Mouse (Mus musculus) liver, embryonic 11.5 days (tissue): ENCODE results near the gene Tmem119. TPM values are rescaled to one million over a fixed set of nuclear protein-coding genes. Genes with fewer than 3 reads are reported as not detected.
"Not testable (repeated sequence)": the region's sequence is repeated elsewhere in the genome, so short reads cannot be mapped to it uniquely, and the experiment has no call there.

Source experiments
- ATAC-seq: fragments of 200-750 bp; cut with Nextera tagmentation; replicated peaks from 2 replicates; pipeline ENCODE4 v1.8.0; 2017; ENCODE audit warnings: moderate number of reproducible peaks, mild to moderate bottlenecking, moderate TSS enrichment, moderate library complexity; ENCODE audit not compliant: low FRiP score
- DNase-seq: peaks from one replicate; pipeline ENCODE4 v3.0.0-alpha.2; 2017; ENCODE audit warnings: low spot score
- H3K27ac ChIP-seq: fragments of 300-500 bp; sonication (generic); 2 replicates; pipeline ENCODE4 v1.5.1; 2014; ENCODE audit warnings: mild to moderate bottlenecking, low read depth, low read length, control low read depth
- H3K27me3 ChIP-seq: fragments of 300-500 bp; sonication (generic); replicated peaks from 2 replicates; pipeline ENCODE4 v1.6.1; 2014; ENCODE audit warnings: low read length, mixed read lengths; ENCODE audit not compliant: control insufficient read depth, insufficient read depth
- H3K36me3 ChIP-seq: fragments of 300-500 bp; sonication (generic); 2 replicates; pipeline ENCODE4 v1.6.1; 2014; ENCODE audit warnings: mild to moderate bottlenecking, low read length, moderate library complexity, mixed read lengths; ENCODE audit not compliant: control insufficient read depth, insufficient read depth
- H3K4me1 ChIP-seq: fragments of 300-500 bp; sonication (generic); replicated peaks from 2 replicates; pipeline ENCODE4 v1.6.1; 2014; ENCODE audit warnings: low read length, mixed read lengths; ENCODE audit not compliant: control insufficient read depth, insufficient read depth
- H3K4me2 ChIP-seq: fragments of 300-500 bp; sonication (generic); 2 replicates; pipeline ENCODE4 v1.6.1; 2014; ENCODE audit warnings: mild to moderate bottlenecking, control low read depth, moderate library complexity
- H3K4me3 ChIP-seq: fragments of 300-500 bp; sonication (generic); 2 replicates; pipeline ENCODE4 v1.5.1; 2014; ENCODE audit warnings: low read depth, low read length, control low read depth
- H3K9ac ChIP-seq: fragments of 300-500 bp; sonication (generic); 2 replicates; pipeline ENCODE4 v1.6.1; 2014; ENCODE audit warnings: low read depth, low read length, control low read depth
- H3K9me3 ChIP-seq: fragments of 300-500 bp; sonication (generic); 2 replicates; pipeline ENCODE4 v1.6.1; 2016; ENCODE audit warnings: low read length, inconsistent platforms, mixed read lengths; ENCODE audit not compliant: control insufficient read depth
- WGBS: fragments of 180-500 bp; shearing (Covaris S2); extraction: QIAGEN DNeasy Blood & Tissue Kit; methylation state at CpG from one replicate; pipeline ENCODE4 v1.1.7; 2014; 5-methylcytosine and 5-hydroxymethylcytosine counted together
- polyA plus RNA-seq: library from polyadenylated mRNA; unstranded; fragments of >200 nt; fragmentation: Nextera tagmentation; extraction: Ambion mirVana; gene quantifications from 2 replicates; pipeline ENCODE4 v1.2.1, GENCODE M21; 2014

Gene Tmem119
- polyA plus RNA-seq, 1 experiment from 2014 or later: 16.9 TPM

DNA sequence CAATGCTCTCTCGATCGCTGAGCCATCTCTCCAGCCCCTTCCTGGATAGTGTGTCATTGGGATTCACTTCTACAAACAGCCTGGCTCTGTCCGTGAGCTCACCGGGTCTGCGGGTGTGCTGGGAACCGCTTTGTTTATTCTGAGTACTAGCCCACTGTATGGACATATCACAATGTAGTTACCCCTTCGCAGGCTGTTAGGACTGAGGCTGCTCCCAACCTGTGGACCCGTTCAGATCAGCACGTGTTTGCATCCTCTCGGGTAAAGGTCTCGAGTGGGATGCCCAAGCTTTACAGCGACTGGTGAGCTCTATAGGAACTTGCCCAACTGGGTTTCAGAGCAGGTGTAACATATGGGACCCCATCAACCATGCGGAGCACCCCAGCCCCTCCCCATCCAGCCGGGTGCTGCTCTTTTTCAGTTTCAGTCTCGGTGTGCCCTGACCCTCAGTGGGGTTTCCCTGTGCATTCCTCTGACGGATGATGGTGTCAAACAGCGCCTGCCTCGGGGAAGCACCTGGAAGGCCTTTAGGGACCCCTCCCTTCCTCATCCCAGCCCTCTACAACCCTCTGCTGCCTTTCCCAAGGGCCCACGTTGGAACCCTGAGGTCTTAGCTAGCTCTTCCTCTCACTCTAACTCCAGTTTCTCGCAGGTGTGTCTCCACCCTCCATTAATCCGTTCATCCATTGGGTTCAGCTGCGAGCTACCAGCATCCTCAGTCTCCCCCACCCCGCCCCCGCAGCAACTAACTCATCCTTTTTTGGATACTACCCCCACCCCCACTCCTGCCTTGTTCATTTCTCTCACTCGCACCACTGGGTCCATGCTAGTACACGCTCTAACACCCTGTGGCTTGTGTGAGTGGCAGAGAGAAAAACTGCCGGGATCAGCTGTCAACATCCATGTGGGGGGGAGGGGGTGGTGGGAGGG, 14.1 kb upstream of the Tmem119 start:
- Histone ChIP-seq H3K9me3 (no peaks in the 10 kb centered on the region), H3K4me1 (peaks cover 4% of the 10 kb centered on the region), H3K9ac (no peak overlapping the region), H3K4me3 (no peak overlapping the region), H3K27ac (no peak overlapping the region), H3K4me2 (no peak overlapping the region), H3K27me3 (no peaks in the 10 kb centered on the region), H3K36me3 (no peaks in the 10 kb centered on the region)
- ATAC-seq (no peak), DNase-seq (no peak)
- WGBS: 37% methylated on average over 27 of the region's 27 CpGs

DNA sequence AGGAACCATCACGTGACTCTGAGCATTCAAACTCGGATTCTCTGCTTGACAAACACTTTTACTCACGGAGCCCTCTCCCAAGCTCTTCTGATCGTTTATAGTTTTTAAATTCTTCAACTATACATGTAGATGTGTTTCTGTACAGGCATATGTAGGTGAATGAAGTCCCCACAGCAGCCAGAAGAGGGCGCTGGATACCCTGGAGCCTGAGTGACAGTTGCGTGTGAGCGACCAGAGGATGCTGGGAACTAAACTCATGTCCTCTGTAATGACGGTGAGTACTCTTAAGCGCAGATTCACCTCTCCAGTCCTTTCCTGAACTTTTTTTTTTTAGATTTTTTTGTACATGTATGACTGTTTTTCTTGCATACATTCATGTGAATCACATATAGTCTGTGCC, 13.3 kb upstream of the Tmem119 start:
- Histone ChIP-seq H3K4me1 (peaks cover 4% of the 10 kb centered on the region), H3K27ac (no peak overlapping the region), H3K36me3 (no peaks in the 10 kb centered on the region), H3K9me3 (no peaks in the 10 kb centered on the region), H3K4me3 (no peak overlapping the region), H3K27me3 (no peaks in the 10 kb centered on the region), H3K9ac (no peak overlapping the region), H3K4me2 (no peak overlapping the region)
- WGBS: 20% methylated on average over 9 of the region's 9 CpGs
- ATAC-seq (no peak), DNase-seq (no peak)

DNA sequence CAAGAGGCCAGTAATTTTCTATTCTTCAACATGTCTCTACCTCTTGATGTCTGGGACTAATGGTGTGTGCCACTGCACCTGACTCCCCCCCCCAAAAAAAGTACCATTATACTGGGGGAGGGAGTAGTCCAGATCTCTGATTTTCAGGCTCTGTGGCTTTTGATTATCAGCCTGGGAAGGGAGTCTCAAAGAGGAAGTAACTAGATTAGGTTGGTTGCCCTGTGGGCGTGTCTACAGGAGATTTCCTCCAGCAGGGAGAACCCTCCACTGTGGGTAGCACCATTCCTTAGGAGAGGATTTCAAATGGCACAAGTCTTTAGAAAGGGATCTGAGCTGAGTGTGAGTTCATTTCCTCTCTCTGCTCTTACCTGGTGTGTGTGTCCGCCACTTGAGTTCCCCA, 12.3 kb upstream of the Tmem119 start:
- Histone ChIP-seq H3K9me3 (no peaks in the 10 kb centered on the region), H3K4me1 (peaks cover 10% of the 10 kb centered on the region), H3K36me3 (no peaks in the 10 kb centered on the region), H3K27ac (no peak overlapping the region), H3K4me3 (no peak overlapping the region), H3K4me2 (no peak overlapping the region), H3K9ac (no peak overlapping the region), H3K27me3 (no peaks in the 10 kb centered on the region)
- no peak for ATAC-seq
- 69% methylated on average over 2 of the region's 2 CpGs for WGBS
- DNase-seq: no peak

DNA sequence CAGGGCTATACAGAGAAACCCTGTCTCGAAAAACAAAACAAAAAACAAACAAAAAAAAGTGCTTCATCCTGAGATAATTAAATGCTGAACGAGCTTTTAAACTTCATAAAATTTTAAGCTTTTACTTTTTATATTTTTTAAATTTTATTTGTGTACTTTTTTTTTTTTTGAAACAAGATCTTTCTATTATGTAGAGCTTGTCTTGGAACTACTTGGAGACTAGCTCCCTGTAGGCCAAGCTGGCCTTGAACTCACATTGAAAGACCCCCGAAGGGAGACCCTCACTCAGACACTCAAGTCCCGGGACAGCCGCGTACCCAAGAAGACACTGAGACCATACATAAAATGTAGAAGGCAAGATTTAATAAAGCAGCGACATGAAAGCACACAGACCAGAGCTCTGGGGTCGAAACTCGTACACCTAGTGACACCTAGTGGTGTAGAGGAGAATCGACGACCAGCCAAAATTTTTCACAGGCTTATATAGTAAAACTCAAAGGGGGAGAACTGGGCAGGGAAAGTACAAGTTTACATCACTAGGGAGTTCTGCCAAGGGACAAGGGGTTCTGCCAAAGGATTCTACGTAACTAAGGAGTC, 11.6 kb upstream of the Tmem119 start:
- not testable (repeated sequence) for ATAC-seq, H3K36me3 ChIP-seq, H3K9me3 ChIP-seq, H3K4me2 ChIP-seq, H3K27ac ChIP-seq, H3K9ac ChIP-seq, H3K27me3 ChIP-seq, DNase-seq, H3K4me3 ChIP-seq, H3K4me1 ChIP-seq
- WGBS: 18% methylated on average over 11 of the region's 12 CpGs

DNA sequence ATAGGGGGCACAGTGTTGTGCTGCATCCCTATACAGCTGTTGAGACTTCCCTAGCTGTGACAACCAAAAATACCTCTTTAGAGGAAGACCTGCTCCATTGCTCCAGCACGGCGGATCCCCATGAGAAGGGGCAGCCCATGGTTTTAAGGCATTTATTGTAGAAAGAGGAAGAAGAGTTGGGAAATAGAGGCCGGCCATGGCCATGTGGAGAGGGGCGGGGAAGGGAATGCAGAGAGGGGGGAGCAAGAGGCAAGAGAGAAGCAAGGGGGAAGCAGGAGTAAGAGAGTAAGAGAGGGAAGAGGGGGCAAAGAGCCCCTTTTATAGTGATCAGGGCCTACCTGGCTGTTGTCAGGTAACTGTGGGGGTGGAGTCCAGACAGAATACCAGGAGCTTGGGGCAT, 9.8 kb upstream of the Tmem119 start:
- H3K9ac ChIP-seq: no peak overlapping the region
- WGBS: 68% methylated on average over 4 of the region's 4 CpGs
- no peaks in the 10 kb centered on the region for H3K36me3 ChIP-seq
- ATAC-seq: no peak
- H3K4me1 ChIP-seq: peaks cover 13% of the 10 kb centered on the region
- H3K27ac ChIP-seq: no peak overlapping the region
- no peak overlapping the region for H3K4me3 ChIP-seq
- H3K4me2 ChIP-seq: no peak overlapping the region
- DNase-seq: no peak
- H3K9me3 ChIP-seq: no peaks in the 10 kb centered on the region
- H3K27me3 ChIP-seq: no peaks in the 10 kb centered on the region

DNA sequence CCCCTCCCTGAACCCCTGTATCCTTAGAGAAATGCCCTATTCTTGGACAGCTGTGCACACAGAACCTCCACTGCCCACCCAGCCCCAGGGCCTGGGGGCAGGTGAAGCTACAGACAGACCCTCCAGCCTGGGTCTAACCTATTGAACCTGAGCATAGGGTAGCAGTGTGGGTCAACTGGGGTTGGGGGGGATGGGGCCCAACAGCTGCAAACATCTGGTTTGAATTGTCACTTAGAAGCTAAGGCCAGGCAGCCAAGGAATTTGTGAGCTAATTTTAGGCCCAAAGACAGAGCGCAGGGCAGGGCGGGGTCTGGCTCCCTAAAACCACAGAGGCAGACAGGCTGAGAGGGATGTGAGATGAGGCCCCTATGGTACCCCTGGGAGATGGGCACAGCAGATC, 7.9 kb upstream of the Tmem119 start:
- DNase-seq (no peak), ATAC-seq (no peak)
- H3K9ac ChIP-seq: no peak overlapping the region

DNA sequence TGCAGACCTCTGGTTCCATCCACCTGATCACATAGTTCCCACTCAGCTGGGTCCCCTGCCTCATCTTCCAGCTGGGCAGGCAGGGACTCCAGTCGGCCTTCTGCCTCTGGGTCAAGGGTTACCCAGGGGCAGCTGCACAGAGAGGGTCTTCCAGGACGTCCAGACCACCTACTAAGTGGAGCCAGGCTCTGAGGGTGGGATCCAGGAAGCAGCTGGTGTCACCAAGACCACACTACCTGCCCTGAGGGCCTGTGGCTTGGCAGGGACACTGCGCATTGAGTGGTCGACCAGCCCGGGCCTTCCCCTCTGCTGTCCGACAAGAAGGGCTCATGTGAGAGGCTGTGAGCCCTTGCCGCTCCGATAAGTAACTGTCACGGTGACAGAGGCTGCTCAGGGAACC, 7.4 kb upstream of the Tmem119 start:
- WGBS: 66% methylated on average over 9 of the region's 9 CpGs
- Histone ChIP-seq H3K36me3 (no peaks in the 10 kb centered on the region), H3K4me2 (no peak overlapping the region), H3K9ac (no peak overlapping the region), H3K9me3 (no peaks in the 10 kb centered on the region), H3K27ac (no peak overlapping the region), H3K4me1 (peaks cover 13% of the 10 kb centered on the region), H3K4me3 (no peak overlapping the region), H3K27me3 (no peaks in the 10 kb centered on the region)
- ATAC-seq (no peak), DNase-seq (no peak)

More for the DNA sequence above, 7.9 kb upstream of the Tmem119 start:
- no peak overlapping the region for H3K4me2 ChIP-seq
- H3K4me3 ChIP-seq: no peak overlapping the region
- no peaks in the 10 kb centered on the region for H3K36me3 ChIP-seq
- H3K9me3 ChIP-seq: no peaks in the 10 kb centered on the region
- peaks cover 13% of the 10 kb centered on the region for H3K4me1 ChIP-seq
- H3K27ac ChIP-seq: no peak overlapping the region
- no peaks in the 10 kb centered on the region for H3K27me3 ChIP-seq
- 64% methylated on average over 2 of the region's 2 CpGs for WGBS

DNA sequence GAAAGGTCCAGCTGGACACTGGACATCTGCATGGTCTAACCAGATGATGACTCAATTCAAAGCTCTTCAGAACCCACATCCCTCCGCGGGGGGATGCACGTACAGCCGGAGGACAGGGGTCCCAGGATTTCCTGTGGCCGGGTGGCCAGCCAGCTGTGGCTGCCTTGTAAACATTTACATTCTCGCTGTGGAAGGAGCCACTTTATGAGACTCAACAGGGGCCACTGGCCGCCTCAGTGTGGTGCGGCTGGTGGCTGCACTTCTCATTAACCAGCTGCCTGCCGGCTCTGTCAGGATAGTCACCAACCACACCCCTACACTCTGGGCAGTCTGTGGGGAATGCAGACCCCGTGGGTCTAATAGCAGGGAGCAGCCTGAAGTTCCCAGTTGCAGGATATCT, 6.1 kb upstream of the Tmem119 start:
- H3K27ac ChIP-seq: no peak overlapping the region
- DNase-seq (no peak), ATAC-seq (no peak)
- no peaks in the 10 kb centered on the region for H3K36me3 ChIP-seq
- no peaks in the 10 kb centered on the region for H3K9me3 ChIP-seq
- peaks cover 13% of the 10 kb centered on the region for H3K4me1 ChIP-seq
- 19% methylated on average over 10 of the region's 10 CpGs for WGBS
- H3K4me2 ChIP-seq: no peak overlapping the region
- H3K9ac ChIP-seq: no peak overlapping the region
- H3K4me3 ChIP-seq: no peak overlapping the region
- H3K27me3 ChIP-seq: no peaks in the 10 kb centered on the region

DNA sequence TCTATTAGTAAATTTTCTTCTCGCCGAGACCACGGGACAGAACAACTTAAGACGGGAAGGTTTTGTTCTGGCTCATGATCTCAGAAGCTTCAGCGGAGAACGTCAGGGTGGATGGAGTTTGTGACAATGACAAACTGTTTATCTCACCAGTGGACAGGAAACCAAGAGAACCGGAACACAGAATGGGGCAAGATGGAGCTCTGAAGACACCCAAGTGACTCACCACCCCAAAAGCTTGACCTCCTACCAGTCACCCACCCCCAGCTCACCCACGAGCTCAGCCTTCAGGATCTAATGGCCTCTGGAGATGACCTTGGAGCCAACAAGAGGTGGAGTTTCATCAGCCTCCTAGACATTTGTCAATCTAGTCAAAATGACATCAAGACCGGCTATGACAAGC, 5.0 kb upstream of the Tmem119 start:
- H3K9ac ChIP-seq: no peak overlapping the region
- H3K4me3 ChIP-seq: no peak overlapping the region
- H3K36me3 ChIP-seq: no peaks in the 10 kb centered on the region
- 80% methylated on average over 9 of the region's 9 CpGs for WGBS
- H3K9me3 ChIP-seq: no peaks in the 10 kb centered on the region
- no peak overlapping the region for H3K27ac ChIP-seq
- peaks cover 13% of the 10 kb centered on the region for H3K4me1 ChIP-seq
- no peak for DNase-seq
- no peak for ATAC-seq
- H3K4me2 ChIP-seq: no peak overlapping the region
- H3K27me3 ChIP-seq: no peaks in the 10 kb centered on the region
